Mouse (Mus musculus) layer of hippocampus, adult 18-20 months (tissue): Measurements from ENCODE around the gene Clcn7. TPM values are rescaled to one million over a fixed set of nuclear protein-coding genes. Genes with fewer than 3 reads are reported as not detected.

Experiments used
- DNase-seq, 2 experiments: peaks; one replicate each; pipeline ENCODE4 v3.0.0; 2022; ENCODE audit warnings: low spot score in 2 of 2
- total RNA-seq, 2 experiments: library from RNA; stranded (reverse); gene quantifications; 2 replicates each; pipeline ENCODE4 v1.2.3; 2021

Clcn7 gene
- total RNA-seq, 2 experiments from 2014 or later = 50.9 to 54.0 TPM

DNA sequence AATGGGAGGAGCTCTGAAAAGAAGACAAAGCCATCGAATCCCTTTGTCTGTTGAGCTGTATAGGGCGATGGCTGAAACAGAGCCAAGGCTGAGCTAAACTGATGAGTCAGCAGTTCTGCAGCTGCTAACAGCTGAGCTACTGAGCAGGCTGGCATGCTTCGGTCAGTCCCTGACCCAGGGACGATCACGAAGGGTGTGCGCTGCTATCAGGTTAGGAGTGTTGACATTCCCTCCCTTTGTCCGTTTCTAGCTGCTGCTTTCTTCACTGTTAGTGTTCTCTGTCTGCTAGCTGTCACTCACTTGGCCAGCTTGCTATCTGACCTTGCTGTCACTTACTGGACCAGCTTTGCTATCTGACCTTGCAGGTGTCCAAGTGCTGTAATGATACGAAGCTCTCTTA lies 6.1 kb upstream of the Clcn7 start:
- peak in 1 of 2 experiments; percentile 21 for DNase-seq

GRCm38 (mm10) chr17:25127681-25128080 lies 5.5 kb upstream of the Clcn7 start:
- DNase-seq = no peak

- no peak for DNase-seq
Measured at GRCm38 (mm10) chr17:25130060-25130459, 3.1 kb upstream of the Clcn7 start.

DNA sequence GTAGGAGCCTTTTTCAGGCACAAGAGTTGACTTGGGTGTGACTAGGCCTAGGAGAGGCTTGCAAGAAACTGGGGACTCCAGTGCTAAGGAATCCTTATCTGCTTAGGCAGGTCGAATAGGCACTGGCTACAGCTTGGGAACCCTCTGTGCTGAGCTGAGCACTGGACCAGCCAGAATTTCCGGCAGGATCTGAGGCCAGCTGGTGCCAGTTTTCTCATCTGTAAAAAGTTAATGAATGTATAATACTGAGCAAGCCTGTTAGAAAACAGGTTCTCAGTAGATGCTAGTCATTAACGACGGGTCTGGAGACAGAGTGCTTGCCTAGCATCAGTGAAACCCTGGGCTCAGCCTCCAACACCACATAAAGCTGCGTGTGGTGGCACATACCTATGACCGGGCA lies 2.4 kb downstream of the Clcn7 start:
- no peak for DNase-seq

DNA sequence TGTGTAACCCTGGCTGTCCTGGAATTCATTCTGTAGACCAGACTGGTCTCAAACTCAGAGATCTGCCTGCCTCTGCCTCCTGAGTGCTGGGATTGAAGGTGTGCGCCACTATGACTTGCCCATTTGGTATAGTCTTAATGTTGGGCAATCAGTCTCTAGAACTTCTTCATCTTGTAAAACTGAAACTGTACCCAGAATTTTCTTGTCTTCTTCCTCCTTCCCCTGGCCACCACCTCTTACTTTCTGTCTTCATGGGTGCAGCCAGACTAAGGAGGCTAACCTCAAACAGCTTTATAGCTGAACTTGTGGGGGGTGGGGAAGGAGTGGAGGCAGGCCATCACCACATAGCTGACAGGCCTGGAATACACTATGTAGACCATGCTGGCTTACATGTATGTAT lies 5.6 kb downstream of the Clcn7 start:
- DNase-seq = no peak

DNA sequence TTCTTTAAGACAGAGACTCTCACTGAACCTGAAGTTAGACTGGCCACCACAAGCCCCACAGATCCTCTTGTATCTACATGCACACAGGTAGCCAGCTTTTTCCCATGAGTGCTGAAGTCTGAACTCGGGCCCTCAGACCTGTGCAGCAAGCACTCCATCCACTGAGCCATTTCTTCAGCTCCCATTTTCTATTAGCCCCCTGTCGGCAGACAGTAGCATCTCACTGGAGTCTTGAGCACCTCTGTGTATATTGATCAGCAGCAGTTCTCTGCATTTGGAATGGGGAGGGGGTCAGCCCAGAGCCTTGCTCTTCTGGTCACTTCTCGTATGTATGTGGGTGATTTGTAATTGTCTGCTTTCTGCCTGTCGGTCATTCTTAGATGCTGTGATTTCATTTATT lies 6.8 kb downstream of the Clcn7 start:
- no peak for DNase-seq

DNA sequence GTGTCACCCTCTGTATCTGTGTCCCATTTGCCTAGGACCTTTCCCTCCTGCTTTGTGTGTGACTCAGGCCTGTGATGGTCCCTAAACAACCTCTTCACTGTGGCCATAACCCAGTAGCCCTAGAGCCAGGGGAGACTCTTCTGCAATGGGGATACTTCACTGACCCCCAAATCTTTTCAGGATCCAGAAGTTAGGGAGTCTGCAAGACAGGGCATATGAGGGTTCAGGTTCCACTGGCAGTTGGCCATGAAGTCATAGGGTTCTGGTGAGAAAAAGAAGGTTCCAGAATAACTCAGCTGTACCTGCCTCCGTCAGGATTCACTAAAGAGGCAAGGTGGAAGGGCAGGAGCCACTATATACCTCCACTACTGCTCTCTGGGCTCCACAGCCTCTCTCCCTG lies 29.0 kb downstream of the Clcn7 start, which contains the start of gene Ccdc154:
Gene Ccdc154 (plus strand): TSS at position 301 of the 400 bp plus-strand sequence.
- no peak for DNase-seq

DNA sequence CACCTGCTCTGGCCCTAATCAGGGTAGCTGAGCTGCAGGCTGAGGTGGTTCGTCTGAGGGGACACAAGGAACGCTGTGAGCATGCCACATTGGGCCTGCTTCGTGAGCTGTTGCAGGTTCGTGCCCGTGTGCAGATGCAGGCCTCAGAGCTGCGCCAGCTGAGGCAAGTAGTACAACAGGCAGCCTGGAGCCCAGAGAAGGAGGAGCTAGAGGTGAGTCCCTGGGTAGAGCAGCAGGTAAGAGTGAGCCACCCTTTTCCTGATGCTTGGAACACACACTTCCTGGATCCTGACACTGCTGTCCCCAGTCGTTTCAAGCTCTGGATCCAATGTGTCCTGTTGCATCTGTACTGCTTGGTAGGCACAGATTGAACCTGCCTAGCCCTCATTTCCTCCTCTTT lies 30.2 kb downstream of the Clcn7 start:
- no peak for DNase-seq

- DNase-seq = no peak
Measured at GRCm38 (mm10) chr17:25164770-25165169, 31.6 kb downstream of the Clcn7 start.

DNA sequence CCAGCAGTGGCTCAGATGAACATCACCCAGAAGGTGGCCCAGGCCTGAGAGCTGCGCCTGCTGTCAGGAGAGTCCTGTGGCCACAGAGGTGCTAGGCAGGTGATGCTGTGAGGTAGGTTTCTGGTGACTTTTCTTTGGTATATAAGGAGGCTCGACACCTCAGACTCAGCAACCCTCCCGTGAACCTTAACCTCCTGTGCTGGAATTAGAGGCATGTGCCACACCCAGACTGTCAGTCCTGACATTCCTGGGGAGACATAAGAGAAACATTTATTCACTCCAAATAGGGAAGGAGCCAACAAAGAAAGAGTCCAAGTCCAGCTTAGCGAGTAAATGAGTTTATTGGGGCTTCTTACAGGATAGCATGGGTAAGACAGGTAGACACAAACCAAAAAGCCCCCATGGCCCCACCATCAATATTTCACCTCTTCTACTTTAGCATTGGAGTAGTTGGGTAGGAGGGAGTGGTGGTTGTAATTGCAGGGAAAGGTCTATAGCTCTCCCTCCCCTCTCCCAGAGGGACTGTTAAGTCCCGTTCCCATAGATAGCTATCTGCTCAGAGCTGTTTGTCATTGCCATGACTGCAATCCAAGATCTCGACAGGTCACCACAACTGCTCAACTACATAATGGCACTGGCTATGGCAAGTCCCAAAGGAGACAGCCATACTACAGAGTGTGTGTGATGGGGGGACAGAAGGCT lies 32.9 kb downstream of the Clcn7 start:
- no peak for DNase-seq

DNA sequence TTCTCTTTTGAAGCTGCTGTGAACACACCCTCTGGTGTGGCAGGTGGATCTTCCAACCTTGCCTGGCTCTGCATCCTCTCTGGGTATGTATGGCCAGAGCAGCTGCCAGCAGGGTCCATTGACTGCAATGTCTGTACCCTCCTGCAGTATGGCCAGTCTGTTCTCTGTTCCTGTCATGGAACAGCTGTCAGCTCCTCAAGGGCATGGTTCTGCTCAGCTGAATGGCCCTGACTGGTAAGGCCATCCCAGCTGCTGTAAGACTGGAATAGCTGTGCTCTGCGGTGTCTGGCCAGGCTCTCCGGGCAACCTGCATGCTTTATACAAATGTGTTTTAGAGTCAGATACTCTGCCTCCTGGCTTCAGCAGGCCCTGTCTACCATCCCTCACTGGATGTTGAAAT lies 36.5 kb downstream of the Clcn7 start:
- DNase-seq = no peak

DNA sequence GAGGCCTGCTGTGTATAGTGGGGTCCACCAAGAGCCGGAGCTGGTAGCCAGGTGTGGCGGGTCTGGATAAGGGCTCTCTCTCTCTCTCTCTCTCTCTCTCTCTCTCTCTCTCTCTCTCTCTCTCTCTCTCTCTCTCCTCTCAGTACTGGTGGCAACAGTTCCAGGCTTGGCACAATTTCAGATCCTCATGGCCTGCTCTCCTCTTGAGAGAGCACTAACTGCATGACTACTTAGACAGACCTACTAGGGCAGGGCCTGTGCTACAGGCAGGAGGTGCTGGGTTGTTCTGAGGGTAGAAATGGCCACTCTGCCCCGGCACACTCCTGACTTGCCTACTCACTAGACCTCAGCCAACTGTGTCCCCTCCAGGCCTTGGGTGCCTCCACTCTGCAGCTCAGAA lies 39.4 kb downstream of the Clcn7 start:
- DNase-seq = no peak

DNA sequence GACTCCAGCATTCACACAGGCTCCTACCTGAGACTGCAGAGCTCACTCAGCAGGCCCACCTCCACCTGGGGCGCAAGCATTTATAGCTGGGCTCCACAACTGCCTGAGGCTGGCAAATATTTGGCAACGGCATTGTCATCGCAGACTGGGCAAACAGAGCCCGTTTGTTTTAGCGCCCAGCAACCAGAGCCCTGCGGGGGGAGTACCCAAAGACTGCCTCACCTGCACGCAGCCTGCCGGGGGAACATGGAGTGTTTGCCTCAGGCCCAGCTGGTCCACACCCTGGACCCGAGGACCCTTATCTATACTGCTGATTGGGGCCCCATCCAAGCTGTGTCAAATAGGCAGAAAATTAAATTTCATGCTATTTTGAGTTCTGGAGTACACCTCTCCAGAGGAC lies 42.2 kb downstream of the Clcn7 start, which contains the start of gene Gm38655:
Gene Gm38655 (minus strand): TSS at position 61 of the 400 bp plus-strand sequence.
- DNase-seq = no peak

DNA sequence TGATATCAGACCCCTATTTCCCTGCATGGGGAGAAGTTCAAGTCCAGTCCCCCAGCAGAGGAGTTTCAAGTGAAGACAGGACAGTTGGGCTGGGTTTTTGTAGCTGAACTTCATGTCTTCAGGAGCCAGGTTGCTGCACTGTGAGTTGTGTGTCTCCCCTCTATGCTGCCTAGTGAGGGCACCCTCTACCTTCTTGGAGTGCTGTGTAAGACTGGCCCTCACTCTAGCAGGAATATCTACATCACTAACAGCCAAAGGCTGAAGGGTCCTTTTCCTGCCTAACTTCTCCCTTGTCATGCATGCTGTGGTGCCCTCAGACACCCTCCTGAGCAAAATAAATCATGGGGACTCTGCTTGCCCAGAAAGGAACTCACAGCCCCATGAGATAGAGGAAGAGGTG lies 50.0 kb downstream of the Clcn7 start:
- no peak for DNase-seq

DNA sequence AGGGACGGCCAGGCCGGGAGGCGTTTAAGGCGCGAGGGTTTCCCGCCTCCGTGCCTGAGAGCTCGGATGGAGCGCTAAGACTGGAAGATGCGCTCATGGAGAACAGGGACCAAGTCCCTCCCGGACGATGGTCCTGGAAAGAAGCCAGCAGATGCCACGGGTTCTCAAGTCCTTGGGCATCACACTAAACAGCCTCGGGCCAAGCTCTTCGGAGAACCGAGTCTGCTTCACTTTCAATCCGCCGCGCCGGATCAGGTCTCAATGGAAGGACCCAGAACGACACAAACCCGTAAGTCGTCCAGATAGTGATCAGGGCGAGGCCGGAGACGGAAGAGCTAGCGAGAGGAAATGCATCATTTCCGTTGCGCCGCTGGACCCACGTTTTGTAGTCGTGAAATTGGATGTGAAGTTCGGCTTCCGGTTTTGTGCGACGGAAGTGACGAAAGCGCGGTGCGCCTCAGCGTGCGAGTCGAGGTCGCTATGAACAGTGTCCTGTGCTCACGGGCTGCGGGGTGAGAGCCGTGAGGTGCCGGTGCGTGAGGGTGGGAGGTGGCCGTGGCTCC lies 51.0 kb downstream of the Clcn7 start, which contains the start of gene BC003965:
Gene BC003965 (plus strand): TSS at position 426 of the 563 bp plus-strand sequence.
- DNase-seq = peak; percentile 97 to 99

GRCm38 (mm10) chr17:25184961-25185360 lies 51.8 kb downstream of the Clcn7 start:
- no peak for DNase-seq

DNA sequence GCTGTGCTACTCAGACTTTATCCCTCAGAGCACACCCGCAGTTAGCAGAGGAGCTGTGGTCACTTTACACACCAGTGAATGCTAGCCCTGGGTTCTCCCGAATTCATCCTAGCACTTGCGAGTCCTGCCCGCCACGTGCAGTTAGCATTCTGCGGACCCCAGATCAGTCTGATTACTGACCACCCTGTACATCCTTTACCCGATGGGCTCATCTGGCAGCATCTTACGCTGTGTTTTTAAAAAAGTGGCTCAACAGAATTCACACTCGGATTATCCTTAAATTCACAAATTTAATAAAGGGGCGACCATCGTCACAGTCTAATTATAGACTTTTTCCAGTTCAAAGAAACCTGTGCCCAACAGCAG lies 54.6 kb downstream of the Clcn7 start:
- DNase-seq = no peak

- peak; percentile 56 to 70 for DNase-seq
Measured at GRCm38 (mm10) chr17:25188150-25189031, 55.2 kb downstream of the Clcn7 start, which contains the start of gene Unkl. Unkl (plus strand) TSS chr17:25188397.

DNA sequence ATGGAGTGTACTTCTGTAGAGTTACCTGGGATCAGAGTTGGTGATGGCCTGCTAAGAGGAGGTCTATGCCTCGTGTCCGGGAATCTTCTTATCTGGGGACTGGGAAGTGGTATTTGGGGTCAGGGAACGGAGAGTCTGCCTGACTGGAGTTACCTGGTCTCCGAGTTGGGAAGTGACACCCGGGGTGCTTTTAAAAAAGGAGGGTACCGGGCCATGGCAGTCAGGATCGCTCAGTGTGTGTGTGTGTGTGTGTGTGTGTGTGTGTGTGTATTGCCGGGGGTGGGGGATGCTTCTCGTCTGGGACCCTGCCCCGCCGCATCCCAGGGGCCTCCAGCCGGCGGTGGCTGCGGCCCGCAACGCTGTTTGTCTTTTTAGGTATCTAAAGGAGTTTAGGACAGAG lies 55.9 kb downstream of the Clcn7 start:
- no peak for DNase-seq

DNA sequence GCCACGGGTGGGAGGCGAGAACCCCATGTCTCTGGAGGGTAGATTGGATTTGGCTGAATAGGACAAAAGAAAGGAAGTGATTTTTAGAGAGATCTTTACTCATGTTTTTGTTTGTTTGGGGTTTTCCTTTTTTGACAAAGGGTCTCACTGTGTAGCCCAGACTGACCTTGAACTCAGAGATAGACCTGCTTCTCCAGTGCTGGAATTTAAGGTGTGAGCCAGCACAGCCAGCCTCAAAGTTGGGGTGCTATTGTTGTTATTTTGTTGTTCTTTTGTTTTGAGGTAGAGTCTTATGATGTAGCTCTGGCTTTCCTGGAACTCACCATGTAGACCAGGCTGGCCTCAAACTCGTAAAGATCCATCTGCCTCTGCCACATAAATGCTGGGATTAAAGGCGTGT lies 69.2 kb downstream of the Clcn7 start:
- DNase-seq = no peak

DNA sequence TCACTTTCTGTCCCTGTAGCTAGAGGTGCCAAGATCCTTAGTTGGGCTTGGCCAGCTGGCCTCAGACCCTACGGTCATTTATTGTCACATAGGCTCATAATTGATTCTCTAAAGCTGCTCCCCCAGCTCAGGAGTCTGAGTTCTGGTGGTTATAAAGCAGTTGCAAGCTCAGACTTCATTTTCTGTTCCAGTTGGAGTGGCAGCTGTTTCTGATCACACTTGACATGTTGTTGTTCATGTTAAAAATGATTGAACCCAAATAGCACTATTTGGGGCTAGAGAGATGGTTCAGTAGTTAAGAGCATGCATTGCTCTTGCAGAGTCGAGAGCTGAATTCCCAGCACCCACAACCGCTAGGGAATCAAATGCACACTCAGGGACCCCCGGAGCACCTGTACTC lies 76.8 kb downstream of the Clcn7 start:
- DNase-seq = peak in 1 of 2 experiments; percentile 81
